Mouse (Mus musculus) heart, embryonic 14.5 days (tissue): ENCODE data around the gene Dnajc13. TPM values are rescaled to one million over a fixed set of nuclear protein-coding genes. Genes with fewer than 3 reads are reported as not detected.

Experiments
- ATAC-seq: fragments of 200-750 bp; cut with Nextera tagmentation; 2 replicates; pipeline ENCODE4 v1.8.0; 2017; ENCODE audit warnings: low read depth, moderate TSS enrichment; ENCODE audit not compliant: insufficient number of reproducible peaks, insufficient read depth, low FRiP score
- H3K27ac ChIP-seq, 2 experiments: fragments of 200-500 bp in 1 of 2; fragments of 300-500 bp in 1 of 2; sonication (generic) in 1 of 2; replicated peaks in 1 of 2; 2 replicates each; pipeline ENCODE4 v1.5.1; 2012 to 2014; ENCODE audit warnings: low read depth in 2 of 2, low read length in 2 of 2, control low read depth in 1 of 2, mild to moderate bottlenecking in 1 of 2, mixed read lengths in 1 of 2; ENCODE audit not compliant: control insufficient read depth in 1 of 2, insufficient read depth in 1 of 2
- H3K27me3 ChIP-seq: fragments of 300-500 bp; sonication (generic); 2 replicates; pipeline ENCODE4 v1.6.1; 2014; ENCODE audit warnings: mild to moderate bottlenecking, low read length, control low read depth; ENCODE audit not compliant: control insufficient read depth, insufficient read depth
- H3K36me3 ChIP-seq: fragments of 300-500 bp; sonication (generic); 2 replicates; pipeline ENCODE4 v1.6.1; 2014; ENCODE audit warnings: mild to moderate bottlenecking, control low read depth, low read length, mixed read lengths; ENCODE audit not compliant: control insufficient read depth, insufficient read depth
- H3K4me1 ChIP-seq, 2 experiments: fragments of 200-500 bp in 1 of 2; fragments of 300-500 bp in 1 of 2; sonication (generic) in 1 of 2; 2 replicates each; pipeline ENCODE4 v1.6.1; 2012 to 2014; ENCODE audit warnings: low read length in 2 of 2, control low read depth in 1 of 2, mixed read lengths in 1 of 2; ENCODE audit not compliant: control insufficient read depth in 2 of 2, insufficient read depth in 2 of 2
- H3K4me2 ChIP-seq: fragments of 300-500 bp; sonication (generic); 2 replicates; pipeline ENCODE4 v1.6.1; 2014; ENCODE audit warnings: mild to moderate bottlenecking, low read length
- H3K4me3 ChIP-seq, 2 experiments: fragments of 200-500 bp in 1 of 2; fragments of 300-500 bp in 1 of 2; sonication (generic) in 1 of 2; 2 replicates each; pipeline ENCODE4 v1.5.1; 2012 to 2014; ENCODE audit warnings: low read length in 2 of 2, mild to moderate bottlenecking in 2 of 2, control low read depth in 1 of 2, low read depth in 1 of 2, moderate library complexity in 1 of 2; ENCODE audit not compliant: control insufficient read depth in 1 of 2, insufficient read depth in 1 of 2
- H3K9ac ChIP-seq: fragments of 300-500 bp; sonication (generic); 2 replicates; pipeline ENCODE4 v1.6.1; 2014; ENCODE audit warnings: mild to moderate bottlenecking, low read length
- H3K9me3 ChIP-seq: fragments of 300-500 bp; sonication (generic); 2 replicates; pipeline ENCODE4 v1.6.1; 2016; ENCODE audit warnings: low read length, control low read depth; ENCODE audit not compliant: control insufficient read depth
- WGBS: fragments of 180-500 bp; shearing (Covaris S2); extraction: QIAGEN DNeasy Blood & Tissue Kit; methylation state at CpG from one replicate; pipeline ENCODE4 v1.1.7; 2014; 5-methylcytosine and 5-hydroxymethylcytosine counted together
- polyA plus RNA-seq: library from polyadenylated mRNA; unstranded; fragments of >200 nt; fragmentation: Nextera tagmentation; extraction: Ambion mirVana; gene quantifications from 2 replicates; pipeline ENCODE4 v1.2.1, GENCODE M21; 2014

Gene Dnajc13
- polyA plus RNA-seq, 1 experiment from 2014 or later, result 15.5 TPM

DNA sequence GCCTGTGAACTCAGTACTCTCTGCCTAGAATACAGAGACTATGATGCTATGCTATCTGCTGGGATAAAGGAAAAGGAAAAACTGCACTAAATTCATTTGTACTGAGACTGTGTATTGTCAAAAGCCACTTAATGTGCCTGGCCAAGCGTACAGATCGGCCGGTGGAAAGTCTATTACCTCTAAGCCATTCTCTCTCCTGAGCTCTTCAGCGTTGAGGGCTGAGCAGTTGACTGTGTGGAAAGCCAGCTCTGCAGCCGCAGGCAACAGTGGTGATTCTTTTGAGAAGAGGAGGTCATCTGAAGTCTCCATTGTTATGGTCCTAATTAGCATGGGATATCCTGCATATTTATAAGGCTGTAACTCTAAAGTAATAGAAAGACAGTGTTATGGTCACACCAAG, 80.4 kb downstream of the Dnajc13 start:
- no peak overlapping the region for H3K4me2 ChIP-seq
- 90% methylated on average over 5 of the region's 5 CpGs for WGBS
- no peak for ATAC-seq

GRCm38 (mm10) chr9:104181626-104182025, 81.1 kb downstream of the Dnajc13 start:
- WGBS, result 89% methylated on average over 4 of the region's 4 CpGs

More for the DNA sequence above, 80.4 kb downstream of the Dnajc13 start:
- no peak overlapping the region for H3K4me3 ChIP-seq
- no peak overlapping the region for H3K9ac ChIP-seq
- H3K4me1 ChIP-seq, result no peaks in the 10 kb centered on the region
- H3K9me3 ChIP-seq, result no peaks in the 10 kb centered on the region
- no peak overlapping the region for H3K27ac ChIP-seq
- H3K27me3 ChIP-seq, result no peaks in the 10 kb centered on the region
- H3K36me3 ChIP-seq, result peaks cover 84% of the 10 kb centered on the region

DNA sequence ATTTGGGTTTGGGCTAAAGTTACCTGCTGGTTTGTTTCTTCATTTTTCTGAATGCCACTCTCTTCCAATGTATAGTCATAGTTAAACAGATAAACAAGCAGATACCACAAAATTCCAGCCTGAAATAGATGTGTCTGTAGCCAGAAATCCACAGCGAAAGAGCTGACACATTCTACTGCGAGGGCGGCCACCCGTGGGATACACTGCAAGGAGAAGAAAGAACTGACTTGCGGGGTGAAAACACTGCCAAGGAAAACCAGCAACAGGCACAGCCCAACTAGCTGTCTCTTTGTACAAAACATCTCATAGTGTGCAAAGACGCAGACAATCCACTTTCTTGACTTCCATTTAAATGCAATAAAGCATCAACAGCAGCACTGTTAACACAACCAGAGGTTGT, 82.7 kb downstream of the Dnajc13 start:
- H3K4me3 ChIP-seq, result no peak overlapping the region
- H3K27me3 ChIP-seq, result no peaks in the 10 kb centered on the region
- H3K27ac ChIP-seq, result no peak overlapping the region
- no peaks in the 10 kb centered on the region for H3K4me1 ChIP-seq
- no peak overlapping the region for H3K9ac ChIP-seq
- H3K9me3 ChIP-seq, result no peaks in the 10 kb centered on the region
- WGBS, result 96% methylated on average over 6 of the region's 6 CpGs
- no peak overlapping the region for H3K4me2 ChIP-seq
- H3K36me3 ChIP-seq, result peaks cover 91% of the 10 kb centered on the region
- no peak for ATAC-seq

More at GRCm38 (mm10) chr9:104181626-104182025, 81.1 kb downstream of the Dnajc13 start:
- no peak overlapping the region for H3K4me3 ChIP-seq
- no peaks in the 10 kb centered on the region for H3K9me3 ChIP-seq
- no peak overlapping the region for H3K9ac ChIP-seq
- H3K4me1 ChIP-seq, result no peaks in the 10 kb centered on the region
- no peak overlapping the region for H3K27ac ChIP-seq
- ATAC-seq, result no peak
- H3K4me2 ChIP-seq, result no peak overlapping the region
- H3K36me3 ChIP-seq, result peaks cover 86% of the 10 kb centered on the region
- no peaks in the 10 kb centered on the region for H3K27me3 ChIP-seq

GRCm38 (mm10) chr9:104172342-104172741, 90.4 kb downstream of the Dnajc13 start:
- no peaks in the 10 kb centered on the region for H3K4me1 ChIP-seq
- peaks cover 90% of the 10 kb centered on the region for H3K36me3 ChIP-seq
- H3K9ac ChIP-seq, result no peak overlapping the region
- 90% methylated on average over 6 of the region's 6 CpGs for WGBS
- no peaks in the 10 kb centered on the region for H3K9me3 ChIP-seq
- no peak overlapping the region for H3K27ac ChIP-seq
- H3K4me3 ChIP-seq, result no peak overlapping the region
- no peaks in the 10 kb centered on the region for H3K27me3 ChIP-seq
- H3K4me2 ChIP-seq, result no peak overlapping the region
- no peak for ATAC-seq

DNA sequence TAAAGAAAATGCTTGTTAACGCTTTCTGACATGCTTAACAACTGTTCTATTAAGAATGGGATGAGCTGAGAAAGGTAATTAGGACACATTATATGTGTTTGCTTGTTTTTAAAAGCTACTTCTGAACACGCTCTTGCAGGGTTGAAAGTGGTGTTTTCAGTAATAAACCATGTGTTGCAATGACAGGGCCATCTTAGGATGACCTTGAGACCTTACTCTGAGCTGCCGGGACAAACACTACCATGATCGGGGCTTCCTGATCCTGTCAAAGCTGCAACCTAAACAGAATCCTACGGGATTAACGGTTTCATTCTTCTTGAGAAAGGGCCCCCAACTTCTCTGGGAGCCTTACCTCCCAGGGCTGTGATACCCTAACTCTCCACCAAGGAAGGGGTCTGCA, 91.1 kb downstream of the Dnajc13 start:
- H3K27me3 ChIP-seq, result no peaks in the 10 kb centered on the region
- H3K4me1 ChIP-seq, result no peaks in the 10 kb centered on the region
- H3K9ac ChIP-seq, result no peak overlapping the region
- H3K27ac ChIP-seq, result no peak overlapping the region
- no peaks in the 10 kb centered on the region for H3K9me3 ChIP-seq
- ATAC-seq, result no peak
- WGBS, result 88% methylated on average over 6 of the region's 6 CpGs
- H3K4me3 ChIP-seq, result no peak overlapping the region
- peaks cover 90% of the 10 kb centered on the region for H3K36me3 ChIP-seq
- no peak overlapping the region for H3K4me2 ChIP-seq

DNA sequence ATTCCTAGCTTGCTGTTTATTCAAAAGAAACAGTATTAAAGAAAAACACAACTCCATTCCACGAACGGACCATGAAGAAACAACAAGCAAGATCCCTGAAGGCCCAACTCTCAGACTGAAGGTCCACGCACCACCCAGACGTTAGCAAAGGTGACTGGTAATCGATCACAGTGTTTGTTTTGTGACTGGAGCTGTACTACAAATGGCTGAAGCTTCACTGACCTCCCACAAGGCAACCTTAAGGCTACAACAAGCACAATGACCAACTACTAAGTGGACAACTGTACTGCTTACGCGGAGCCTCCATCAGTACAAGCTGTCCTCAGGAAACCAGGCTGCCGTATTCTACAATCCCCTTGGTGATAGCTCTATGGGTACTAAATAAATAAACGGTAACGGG, 92.7 kb downstream of the Dnajc13 start:
- Histone ChIP-seq H3K4me2 (no peak overlapping the region), H3K4me3 (no peak overlapping the region), H3K9me3 (no peaks in the 10 kb centered on the region), H3K27ac (no peak overlapping the region), H3K36me3 (peaks cover 90% of the 10 kb centered on the region), H3K4me1 (no peaks in the 10 kb centered on the region), H3K9ac (no peak overlapping the region), H3K27me3 (no peaks in the 10 kb centered on the region)
- ATAC-seq, result no peak
- 96% methylated on average over 10 of the region's 10 CpGs for WGBS

GRCm38 (mm10) chr9:104165926-104166325, 96.8 kb downstream of the Dnajc13 start:
- Histone ChIP-seq H3K4me3 (no peak overlapping the region), H3K27ac (no peak overlapping the region), H3K9ac (no peak overlapping the region), H3K4me2 (no peak overlapping the region), H3K27me3 (no peaks in the 10 kb centered on the region), H3K4me1 (no peaks in the 10 kb centered on the region), H3K36me3 (peaks cover 93% of the 10 kb centered on the region), H3K9me3 (no peaks in the 10 kb centered on the region)
- ATAC-seq, result no peak
- 93% methylated on average over 5 of the region's 5 CpGs for WGBS

DNA sequence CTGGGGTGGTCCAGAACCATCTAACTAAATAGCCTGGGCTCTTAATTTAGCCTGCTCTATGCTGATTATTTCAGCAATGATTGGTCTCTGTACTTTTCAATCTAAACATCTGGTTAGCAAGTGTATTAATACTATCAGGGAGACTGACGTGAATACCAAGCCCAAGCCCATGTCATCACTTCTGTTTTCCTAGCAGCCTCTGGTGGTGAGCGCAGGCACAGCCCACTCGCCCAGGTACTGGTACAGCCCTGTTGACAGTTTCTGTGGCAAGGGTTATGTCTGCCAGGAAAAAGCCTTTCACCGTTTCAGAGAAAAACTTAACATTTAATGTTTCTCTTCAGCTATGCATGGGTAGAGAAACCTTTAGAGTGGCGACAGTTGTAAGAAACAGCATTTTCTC, 98.5 kb downstream of the Dnajc13 start:
- Histone ChIP-seq H3K36me3 (peaks cover 93% of the 10 kb centered on the region), H3K4me2 (no peak overlapping the region), H3K9me3 (no peaks in the 10 kb centered on the region), H3K27ac (no peak overlapping the region), H3K4me3 (no peak overlapping the region), H3K4me1 (no peaks in the 10 kb centered on the region), H3K27me3 (no peaks in the 10 kb centered on the region), H3K9ac (no peak overlapping the region)
- ATAC-seq, result no peak
- WGBS, result 71% methylated on average over 5 of the region's 5 CpGs
